In the genomic region with DNA sequence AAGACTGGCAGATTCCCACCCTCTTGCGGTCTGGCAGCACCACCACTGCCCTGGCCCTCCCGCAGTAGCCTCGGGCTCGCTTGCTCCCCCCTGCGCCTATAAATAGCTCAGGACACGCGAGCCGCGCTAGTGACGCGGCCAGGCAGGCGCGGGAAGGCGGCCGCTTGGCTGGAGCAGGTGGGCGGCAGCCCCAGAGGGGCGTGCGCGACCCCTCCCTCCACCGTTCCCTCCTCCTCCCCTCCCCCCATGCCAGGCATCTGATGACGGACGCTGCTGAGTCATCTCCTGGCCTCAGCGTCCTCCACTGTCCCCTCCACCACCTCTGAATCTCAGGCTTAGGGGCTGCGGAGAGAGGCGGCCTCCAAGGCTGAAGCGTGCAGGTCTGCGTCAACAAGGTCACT, we compare ENCODE assay signal across 8 mouse cellular contexts. TPM values are rescaled to one million over a fixed set of nuclear protein-coding genes. Genes with fewer than 3 reads are reported as not detected.
A peak's percentile ranks its signal among the peaks of the same experiment; 100 is the strongest.
DNase-seq lines count a peak whose midpoint lies in the region; ATAC-seq and TF ChIP-seq lines count a peak whose summit lies in the region.

No protein-coding gene starts in this region.

- peaks cover 5% of the 10 kb centered on the region for H3K36me3 ChIP-seq in kidney, embryonic 14.5 days (ENCODE audit: control insufficient read depth, insufficient read depth, low read length)
- peaks cover 4% of the 10 kb centered on the region for H3K36me3 ChIP-seq in embryonic facial prominence, embryonic 12.5 days
- H3K36me3 ChIP-seq in hindbrain, embryonic 11.5 days (ENCODE audit: control insufficient read depth, insufficient read depth, low read length): 0 out of 2 replicates have a peak, but pooled peaks cover 1% of the 10 kb centered on the region
- H3K36me3 ChIP-seq in lung, embryonic 14.5 days (ENCODE audit: insufficient read depth): peaks cover 4% of the 10 kb centered on the region

- 3% methylated on average over 22 of the region's 27 CpGs for WGBS in kidney, embryonic 14.5 days
- WGBS in embryonic facial prominence, embryonic 12.5 days: under 1% methylated on average over 27 of the region's 27 CpGs
- under 1% methylated on average over 26 of the region's 27 CpGs for WGBS in hindbrain, embryonic 11.5 days
- WGBS in lung, embryonic 14.5 days: under 1% methylated on average over 27 of the region's 27 CpGs

- peak overlapping the region; percentile 68 for H3K4me2 ChIP-seq in kidney, embryonic 14.5 days (replicated peaks; ENCODE audit: low read depth, low read length)
- H3K4me2 ChIP-seq in embryonic facial prominence, embryonic 12.5 days (replicated peaks): peak overlapping the region; percentile 75
- H3K4me2 ChIP-seq in hindbrain, embryonic 11.5 days (replicated peaks; ENCODE audit: low read depth, low read length): peak overlapping the region; percentile 74
- peak overlapping the region; percentile 64 for H3K4me2 ChIP-seq in lung, embryonic 14.5 days

- H3K27me3 ChIP-seq in kidney, embryonic 14.5 days (ENCODE audit: control insufficient read depth, insufficient read depth, low read length): peaks cover 9% of the 10 kb centered on the region; the same call in 1 of the 2 replicates
- peaks cover 27% of the 10 kb centered on the region for H3K27me3 ChIP-seq in embryonic facial prominence, embryonic 12.5 days
- peaks cover 6% of the 10 kb centered on the region; the same call in 1 of the 2 replicates for H3K27me3 ChIP-seq in hindbrain, embryonic 11.5 days (ENCODE audit: control insufficient read depth, insufficient read depth, low read length)
- H3K27me3 ChIP-seq in lung, embryonic 14.5 days (ENCODE audit: insufficient read depth, low read length): peaks cover 20% of the 10 kb centered on the region

- H3K4me3 ChIP-seq in kidney, embryonic 14.5 days (ENCODE audit: low read length): peak overlapping the region; percentile 34
- peak overlapping the region; percentile 33 for H3K4me3 ChIP-seq in embryonic facial prominence, embryonic 12.5 days
- peak overlapping the region; percentile 34 for H3K4me3 ChIP-seq in hindbrain, embryonic 11.5 days (ENCODE audit: low read depth, low read length)
- peak overlapping the region; percentile 26 for H3K4me3 ChIP-seq in lung, embryonic 14.5 days (ENCODE audit: low read depth, low read length)

- no peak for DNase-seq in kidney, postnatal 25 days
- DNase-seq in adrenal gland, adult 8-10 months: peak; percentile 40
- peak; percentile 77 for DNase-seq in hindbrain, embryonic 11.5 days (ENCODE audit: low spot score)
- peak; percentile 67 for DNase-seq in lung, embryonic 14.5 days
- DNase-seq in right cerebral cortex, postnatal 10 days (ENCODE audit: low spot score in 2 of 2): peak; percentile 70 to 72

- peaks cover 19% of the 10 kb centered on the region for H3K4me1 ChIP-seq in kidney, embryonic 14.5 days (ENCODE audit: control insufficient read depth, insufficient read depth, low read length)
- peaks cover 20% of the 10 kb centered on the region for H3K4me1 ChIP-seq in embryonic facial prominence, embryonic 12.5 days
- peaks cover 7% of the 10 kb centered on the region for H3K4me1 ChIP-seq in hindbrain, embryonic 11.5 days (replicated peaks; ENCODE audit: control insufficient read depth, insufficient read depth, low read length)
- 0 out of 2 replicates have a peak, but pooled peaks cover 3% of the 10 kb centered on the region for H3K4me1 ChIP-seq in lung, embryonic 14.5 days (ENCODE audit: insufficient read depth)

- peak overlapping the region; percentile 31; the same call in 1 of the 2 replicates for H3K9ac ChIP-seq in kidney, embryonic 14.5 days (ENCODE audit: low read depth, low read length)
- peak overlapping the region; percentile 49 for H3K9ac ChIP-seq in embryonic facial prominence, embryonic 12.5 days
- peak overlapping the region; percentile 44; the same call in 1 of the 2 replicates for H3K9ac ChIP-seq in hindbrain, embryonic 11.5 days (ENCODE audit: low read depth, low read length)
- 0 out of 2 replicates have a peak overlapping the region, but pooled peaks have one; percentile 9 for H3K9ac ChIP-seq in lung, embryonic 14.5 days

- no peak overlapping the region for H3K27ac ChIP-seq in kidney, embryonic 14.5 days (ENCODE audit: low read depth, low read length)
- H3K27ac ChIP-seq in embryonic facial prominence, embryonic 12.5 days: no peak overlapping the region
- 0 out of 2 replicates have a peak overlapping the region, but pooled peaks have one; percentile 25 for H3K27ac ChIP-seq in hindbrain, embryonic 11.5 days (ENCODE audit: low read depth, low read length)
- no peak overlapping the region for H3K27ac ChIP-seq in lung, embryonic 14.5 days (ENCODE audit: low read depth)

- no peaks in the 10 kb centered on the region for H3K9me3 ChIP-seq in kidney, embryonic 14.5 days (ENCODE audit: control insufficient read depth, low read length)
- H3K9me3 ChIP-seq in embryonic facial prominence, embryonic 12.5 days: no peaks in the 10 kb centered on the region
- no peaks in the 10 kb centered on the region for H3K9me3 ChIP-seq in hindbrain, embryonic 11.5 days (ENCODE audit: control insufficient read depth, low read length)
- H3K9me3 ChIP-seq in lung, embryonic 14.5 days (ENCODE audit: low read depth, low read length): no peaks in the 10 kb centered on the region

- TF ChIP-seq CTCF in lung, embryonic 14.5 days (IDR thresholded peaks at IDR 0.05; ENCODE audit: low read depth): peak; percentile 23

- peak; percentile 48; the same call in 1 of the 2 replicates for ATAC-seq in kidney, embryonic 14.5 days (ENCODE audit: low FRiP score, low TSS enrichment)
- ATAC-seq in embryonic facial prominence, embryonic 12.5 days (ENCODE audit: insufficient number of reproducible peaks, insufficient read depth, low FRiP score, low TSS enrichment): 0 out of 2 replicates have a peak, but pooled peaks have one; percentile 26
- ATAC-seq in hindbrain, embryonic 11.5 days (ENCODE audit: low FRiP score): peak; percentile 56
- peak; percentile 19; the same call in 1 of the 2 replicates for ATAC-seq in lung, embryonic 14.5 days (ENCODE audit: insufficient read depth)
- no peak for ATAC-seq in megakaryocyte-erythroid progenitor cell, adult 5-6 weeks (replicated peaks; ENCODE audit: low FRiP score, low TSS enrichment, poor library complexity, severe bottlenecking)

RNA-seq across cellular contexts. Expression of a gene that starts 9.5 kb away (rescaled TPM):
- 1,236 and 1,648 TPM in 2 replicates for polyA plus RNA-seq in kidney, embryonic 14.5 days (2014; fragmentation: Nextera tagmentation; extraction: Ambion mirVana)
- total RNA-seq in adrenal gland, adult 8-10 months (2022): 1,000 to 10,000 TPM in 2 of 4 experiments, 100 to 1,000 TPM in 2; 894 to 1,148 (median 997) TPM
- polyA plus RNA-seq in embryonic facial prominence, embryonic 12.5 days (2016; fragmentation: Nextera tagmentation; extraction: Ambion mirVana): 942 and 959 TPM in 2 replicates
- polyA plus RNA-seq in hindbrain, embryonic 11.5 days (2014; fragmentation: Nextera tagmentation; extraction: Ambion mirVana): 970 and 990 TPM in 2 replicates
- 1,155 and 1,171 TPM in 2 replicates for polyA plus RNA-seq in lung, embryonic 14.5 days (2014; fragmentation: Nextera tagmentation; extraction: Ambion mirVana)
- 4,206 and 4,300 TPM in 2 replicates for total RNA-seq in megakaryocyte-erythroid progenitor cell, adult 5-6 weeks (2014; fragmentation: Nextera tagmentation)
- total RNA-seq in megakaryocyte-erythroid progenitor cell, adult 5-6 weeks (2017): 1,746 and 2,000 TPM in 2 replicates

RNA-seq across cellular contexts. Expression of a gene that starts 13.1 kb away (rescaled TPM):
- polyA plus RNA-seq in kidney, embryonic 14.5 days (2014; fragmentation: Nextera tagmentation; extraction: Ambion mirVana): 11.7 and 12.3 TPM in 2 replicates
- 10 to 100 TPM in 2 of 4 experiments, 1 to 10 TPM in 2; 7.8 to 18.8 (median 13.6) TPM for total RNA-seq in adrenal gland, adult 8-10 months (2022)
- polyA plus RNA-seq in embryonic facial prominence, embryonic 12.5 days (2016; fragmentation: Nextera tagmentation; extraction: Ambion mirVana): 14.8 and 16.6 TPM in 2 replicates
- polyA plus RNA-seq in hindbrain, embryonic 11.5 days (2014; fragmentation: Nextera tagmentation; extraction: Ambion mirVana): 13.1 and 18.3 TPM in 2 replicates
- 5.4 and 5.5 TPM in 2 replicates for polyA plus RNA-seq in lung, embryonic 14.5 days (2014; fragmentation: Nextera tagmentation; extraction: Ambion mirVana)
- total RNA-seq in megakaryocyte-erythroid progenitor cell, adult 5-6 weeks (2014; fragmentation: Nextera tagmentation): 0.40 and 0.98 TPM in 2 replicates
- total RNA-seq in megakaryocyte-erythroid progenitor cell, adult 5-6 weeks (2017): 0.38 TPM in 1 of 2 replicates, not detected in the other

RNA-seq across cellular contexts. Expression of a gene that starts 17.3 kb away (rescaled TPM):
- polyA plus RNA-seq in kidney, embryonic 14.5 days (2014; fragmentation: Nextera tagmentation; extraction: Ambion mirVana): 3.8 and 4.1 TPM in 2 replicates
- total RNA-seq in adrenal gland, adult 8-10 months (2022): 10 to 100 TPM in 1 of 4 experiments, 1 to 10 TPM in 3; 3.8 to 10.9 (median 6.6) TPM
- 0.65 and 0.67 TPM in 2 replicates for polyA plus RNA-seq in embryonic facial prominence, embryonic 12.5 days (2016; fragmentation: Nextera tagmentation; extraction: Ambion mirVana)
- polyA plus RNA-seq in hindbrain, embryonic 11.5 days (2014; fragmentation: Nextera tagmentation; extraction: Ambion mirVana): 1.4 and 1.8 TPM in 2 replicates
- polyA plus RNA-seq in lung, embryonic 14.5 days (2014; fragmentation: Nextera tagmentation; extraction: Ambion mirVana): 0.05 and 0.14 TPM in 2 replicates
- total RNA-seq in megakaryocyte-erythroid progenitor cell, adult 5-6 weeks (2014; fragmentation: Nextera tagmentation): not detected in 2 replicates
- total RNA-seq in megakaryocyte-erythroid progenitor cell, adult 5-6 weeks (2017): not detected in 2 replicates

RNA-seq across cellular contexts. Expression of a gene that starts 40.0 kb away (rescaled TPM):
- polyA plus RNA-seq in kidney, embryonic 14.5 days (2014; fragmentation: Nextera tagmentation; extraction: Ambion mirVana): 9.3 and 16.2 TPM in 2 replicates
- 1 to 10 TPM in 3 of 4 experiments, under 1 TPM in 1; 0.44 to 1.8 (median 1.4) TPM for total RNA-seq in adrenal gland, adult 8-10 months (2022)
- 6.9 and 7.6 TPM in 2 replicates for polyA plus RNA-seq in embryonic facial prominence, embryonic 12.5 days (2016; fragmentation: Nextera tagmentation; extraction: Ambion mirVana)
- polyA plus RNA-seq in hindbrain, embryonic 11.5 days (2014; fragmentation: Nextera tagmentation; extraction: Ambion mirVana): 9.5 and 10.2 TPM in 2 replicates
- 11.4 and 11.5 TPM in 2 replicates for polyA plus RNA-seq in lung, embryonic 14.5 days (2014; fragmentation: Nextera tagmentation; extraction: Ambion mirVana)
- 2.4 and 9.8 TPM in 2 replicates for total RNA-seq in megakaryocyte-erythroid progenitor cell, adult 5-6 weeks (2014; fragmentation: Nextera tagmentation)
- total RNA-seq in megakaryocyte-erythroid progenitor cell, adult 5-6 weeks (2017): 0.50 and 2.7 TPM in 2 replicates

RNA-seq across cellular contexts. Expression of a gene that starts 49.7 kb away (rescaled TPM):
- polyA plus RNA-seq in kidney, embryonic 14.5 days (2014; fragmentation: Nextera tagmentation; extraction: Ambion mirVana): 0.69 and 1.7 TPM in 2 replicates
- 10 to 100 TPM; 13.5 to 36.2 (median 24.0) TPM for total RNA-seq in adrenal gland, adult 8-10 months (2022)
- polyA plus RNA-seq in embryonic facial prominence, embryonic 12.5 days (2016; fragmentation: Nextera tagmentation; extraction: Ambion mirVana): 0.32 and 0.70 TPM in 2 replicates
- polyA plus RNA-seq in hindbrain, embryonic 11.5 days (2014; fragmentation: Nextera tagmentation; extraction: Ambion mirVana): 0.18 and 0.28 TPM in 2 replicates
- 0.53 and 0.64 TPM in 2 replicates for polyA plus RNA-seq in lung, embryonic 14.5 days (2014; fragmentation: Nextera tagmentation; extraction: Ambion mirVana)
- total RNA-seq in megakaryocyte-erythroid progenitor cell, adult 5-6 weeks (2014; fragmentation: Nextera tagmentation): 10.2 and 11.8 TPM in 2 replicates
- 3.4 and 4.1 TPM in 2 replicates for total RNA-seq in megakaryocyte-erythroid progenitor cell, adult 5-6 weeks (2017)

Comparison
In these comparisons a context has a peak if more than half of its experiments do, and no peak if none do; other contexts are left out.
1. DNase-seq: peak in adrenal gland, adult 8-10 months (single experiment), hindbrain, embryonic 11.5 days (single experiment), lung, embryonic 14.5 days (single experiment) and right cerebral cortex, postnatal 10 days (2 of 2); none in kidney, postnatal 25 days (0 of 2).
2. Peak in every context shown above with its lines, with median percentiles within 50 percentile points of each other: H3K4me2 ChIP-seq, H3K4me3 ChIP-seq and H3K9ac ChIP-seq.